Mouse (Mus musculus): ENCODE data around the gene Gm8909. TPM values are rescaled to one million over a fixed set of nuclear protein-coding genes. Genes with fewer than 3 reads are reported as not detected.

The Gm8909 gene
- polyA plus RNA-seq, 1 experiment from 2014 or later = not detected

Other genes starting within 250 kb of the Gm8909 start
- 102 and 107 TPM in 2 replicates for gene Abcf1, start 198.8 kb downstream of the Gm8909 start, polyA plus RNA-seq (2016; fragmentation: Nextera tagmentation; extraction: Ambion mirVana)
- 59.2 and 59.7 TPM in 2 replicates for gene Gnl1, start 188.7 kb downstream of the Gm8909 start, polyA plus RNA-seq (2016; fragmentation: Nextera tagmentation; extraction: Ambion mirVana)
- gene Prr3, start 188.3 kb downstream of the Gm8909 start, polyA plus RNA-seq (2016; fragmentation: Nextera tagmentation; extraction: Ambion mirVana) = 39.0 and 46.2 TPM in 2 replicates
- gene H2-T24, start 148.0 kb downstream of the Gm8909 start, polyA plus RNA-seq (2016; fragmentation: Nextera tagmentation; extraction: Ambion mirVana) = 3.0 and 3.2 TPM in 2 replicates
- 4.2 and 6.4 TPM in 2 replicates for gene H2-T23, start 135.7 kb downstream of the Gm8909 start, polyA plus RNA-seq (2016; fragmentation: Nextera tagmentation; extraction: Ambion mirVana)
- 14.0 and 15.4 TPM in 2 replicates for gene H2-T22, start 125.8 kb downstream of the Gm8909 start, polyA plus RNA-seq (2016; fragmentation: Nextera tagmentation; extraction: Ambion mirVana)
- not detected in 2 replicates for gene Gm6034, start 125.6 kb downstream of the Gm8909 start, polyA plus RNA-seq (2016; fragmentation: Nextera tagmentation; extraction: Ambion mirVana)
- not detected in 2 replicates for gene Gm11127, start 110.2 kb downstream of the Gm8909 start, polyA plus RNA-seq (2016; fragmentation: Nextera tagmentation; extraction: Ambion mirVana)
- not detected in 2 replicates for gene Gm19684, start 46.9 kb downstream of the Gm8909 start, polyA plus RNA-seq (2016; fragmentation: Nextera tagmentation; extraction: Ambion mirVana)
- not detected in 2 replicates for gene Gm7030, start 39.1 kb downstream of the Gm8909 start, polyA plus RNA-seq (2016; fragmentation: Nextera tagmentation; extraction: Ambion mirVana)
- not detected in 2 replicates for gene H2-T3, start 21.8 kb upstream of the Gm8909 start, polyA plus RNA-seq (2016; fragmentation: Nextera tagmentation; extraction: Ambion mirVana)
- 95.8 and 107 TPM in 2 replicates for gene Rpp21, start 89.5 kb upstream of the Gm8909 start, polyA plus RNA-seq (2016; fragmentation: Nextera tagmentation; extraction: Ambion mirVana)
- 23.5 and 23.6 TPM in 2 replicates for gene Trim39, start 103.7 kb upstream of the Gm8909 start, polyA plus RNA-seq (2016; fragmentation: Nextera tagmentation; extraction: Ambion mirVana)
- not detected in 2 replicates for gene H2-M10.2, start 118.0 kb upstream of the Gm8909 start, polyA plus RNA-seq (2016; fragmentation: Nextera tagmentation; extraction: Ambion mirVana)
- gene H2-M10.1, start 157.6 kb upstream of the Gm8909 start, polyA plus RNA-seq (2016; fragmentation: Nextera tagmentation; extraction: Ambion mirVana) = not detected in 2 replicates
- gene H2-M10.3, start 199.9 kb upstream of the Gm8909 start, polyA plus RNA-seq (2016; fragmentation: Nextera tagmentation; extraction: Ambion mirVana) = not detected in 2 replicates